Mouse (Mus musculus) CH12.LX (cell line): ENCODE measurements around the gene Zbtb7a. TPM values are rescaled to one million over a fixed set of nuclear protein-coding genes. Genes with fewer than 3 reads are reported as not detected.

Experiments
- DNase-seq: peaks from one replicate; pipeline ENCODE4 v3.0.0-alpha.2; 2013; ENCODE audit errors: extremely low read depth
- H3K27ac ChIP-seq: 2 replicates; pipeline ENCODE4 v1.5.1; 2012; ENCODE audit warnings: low read depth, mild to moderate bottlenecking, control low read depth, moderate library complexity; ENCODE audit not compliant: insufficient read depth
- H3K27me3 ChIP-seq: replicated peaks from 2 replicates; pipeline ENCODE3; 2012; ENCODE audit warnings: inconsistent platforms
- H3K36me3 ChIP-seq, 2 experiments: replicated peaks in 1 of 2; 2 replicates each; pipeline versions ENCODE3 to v1.6.1; 2012; ENCODE audit warnings: inconsistent platforms in 1 of 2, low read length in 1 of 2, mild to moderate bottlenecking in 1 of 2, mixed read lengths in 1 of 2, moderate library complexity in 1 of 2; ENCODE audit not compliant: control insufficient read depth in 1 of 2, insufficient read depth in 1 of 2
- H3K4me1 ChIP-seq, 2 experiments: 2 replicates each; pipeline ENCODE4 v1.6.1; 2012; ENCODE audit warnings: inconsistent platforms in 1 of 2, moderate library complexity in 1 of 2; ENCODE audit not compliant: insufficient read depth in 2 of 2, control insufficient read depth in 1 of 2
- H3K4me2 ChIP-seq: 2 replicates; pipeline ENCODE4 v1.6.1; 2012; ENCODE audit warnings: low read depth, mild to moderate bottlenecking, control low read depth; ENCODE audit not compliant: poor library complexity, insufficient read depth, severe bottlenecking
- H3K4me3 ChIP-seq, 3 experiments: fragments of 150-350 bp in 1 of 3; sonication (generic) in 1 of 3; replicated peaks in 1 of 3; 2 replicates each; pipeline versions ENCODE3 to v1.5.1; 2011 to 2012; ENCODE audit warnings: low read depth in 2 of 3, low read length in 2 of 3, mild to moderate bottlenecking in 2 of 3, moderate library complexity in 2 of 3, control low read depth in 1 of 3, improper control_type of control experiment in 1 of 3, inconsistent platforms in 1 of 3, mixed read lengths in 1 of 3; ENCODE audit not compliant: poor library complexity in 1 of 3
- H3K79me2 ChIP-seq: replicated peaks from 2 replicates; pipeline ENCODE4 v1.6.1; 2012; ENCODE audit warnings: mild to moderate bottlenecking, moderate library complexity; ENCODE audit not compliant: control insufficient read depth, poor library complexity, insufficient read depth, severe bottlenecking; ENCODE audit errors: extremely low read depth
- H3K9ac ChIP-seq: 2 replicates; pipeline ENCODE4 v1.6.1; 2012; ENCODE audit warnings: low read depth, mild to moderate bottlenecking, control low read depth, moderate library complexity; ENCODE audit not compliant: insufficient read depth
- H3K9me3 ChIP-seq: replicated peaks from 2 replicates; pipeline ENCODE3; 2012; ENCODE audit warnings: low read length, inconsistent platforms, mixed read lengths
- BHLHE40 ChIP-seq: IDR thresholded peaks from 2 replicates; pipeline ENCODE4 v1.6.1; 2011; ENCODE audit warnings: mild to moderate bottlenecking, low read depth, low read length, improper control_type of control experiment
- CHD1 ChIP-seq: IDR thresholded peaks from 2 replicates; pipeline ENCODE4 v1.6.1; 2012; ENCODE audit warnings: low read depth, low read length, improper control_type of control experiment, inconsistent platforms
- CTCF ChIP-seq, 2 experiments: IDR thresholded peaks in 1 of 2; conservative IDR thresholded peaks in 1 of 2; 2 replicates each; pipeline ENCODE4 v1.5.1; 2011 to 2012; ENCODE audit warnings: low read depth in 2 of 2, low read length in 2 of 2, improper control_type of control experiment in 1 of 2, inconsistent platforms in 1 of 2, mild to moderate bottlenecking in 1 of 2, moderate library complexity in 1 of 2
- ETS1 ChIP-seq: conservative IDR thresholded peaks from 2 replicates; pipeline ENCODE4 v1.6.1; 2012; ENCODE audit warnings: low read depth, mild to moderate bottlenecking, inconsistent platforms, low read length, improper control_type of control experiment, moderate library complexity
- IRF4 ChIP-seq: IDR thresholded peaks from 2 replicates; pipeline ENCODE4 v1.6.1; 2014; ENCODE audit warnings: low read depth, mild to moderate bottlenecking, inconsistent platforms, low read length, improper control_type of control experiment
- JUND ChIP-seq: conservative IDR thresholded peaks from 2 replicates; pipeline ENCODE4 v1.6.1; 2011; ENCODE audit warnings: low read depth, low read length, improper control_type of control experiment
- KAT2A ChIP-seq: IDR thresholded peaks from 2 replicates; pipeline ENCODE4 v1.6.1; 2012; ENCODE audit warnings: low read length, improper control_type of control experiment, inconsistent platforms; ENCODE audit not compliant: insufficient replicate concordance
- MAFK ChIP-seq: IDR thresholded peaks from 2 replicates; pipeline ENCODE4 v1.6.1; 2011; ENCODE audit warnings: low read length, improper control_type of control experiment; ENCODE audit not compliant: insufficient replicate concordance
- MAX ChIP-seq: IDR thresholded peaks from 2 replicates; pipeline ENCODE4 v1.6.1; 2011; ENCODE audit warnings: low read length, improper control_type of control experiment
- MAZ ChIP-seq: IDR thresholded peaks from 2 replicates; pipeline ENCODE4 v1.6.1; 2012; ENCODE audit warnings: low read depth, mild to moderate bottlenecking, inconsistent platforms, low read length, improper control_type of control experiment, moderate library complexity
- MEF2A ChIP-seq: IDR thresholded peaks from 2 replicates; pipeline ENCODE4 v1.6.1; 2014; ENCODE audit warnings: low read depth, mild to moderate bottlenecking, inconsistent platforms, low read length, improper control_type of control experiment, borderline replicate concordance
- MYC ChIP-seq: IDR thresholded peaks from 2 replicates; pipeline ENCODE4 v1.6.1; 2011; ENCODE audit warnings: low read depth, mild to moderate bottlenecking, improper control_type of control experiment, low read length
- NELFE ChIP-seq: IDR thresholded peaks from 2 replicates; pipeline ENCODE4 v1.6.1; 2011; ENCODE audit warnings: low read depth, low read length, improper control_type of control experiment
- POLR2A ChIP-seq: IDR thresholded peaks from 2 replicates; pipeline ENCODE4 v1.6.1; 2011; ENCODE audit warnings: low read depth, mild to moderate bottlenecking, improper control_type of control experiment, low read length
- POLR2AphosphoS2 ChIP-seq: IDR thresholded peaks from 2 replicates; pipeline ENCODE4 v1.6.1; 2011; ENCODE audit warnings: low read depth, low read length, improper control_type of control experiment
- RAD21 ChIP-seq: IDR thresholded peaks from 2 replicates; pipeline ENCODE4 v1.6.1; 2011; ENCODE audit warnings: low read depth, mild to moderate bottlenecking, low read length, improper control_type of control experiment, moderate library complexity
- RCOR1 ChIP-seq: conservative IDR thresholded peaks from 2 replicates; pipeline ENCODE4 v1.6.1; 2012; ENCODE audit warnings: low read depth, mild to moderate bottlenecking, inconsistent platforms, low read length, improper control_type of control experiment
- SMC3 ChIP-seq: IDR thresholded peaks from 2 replicates; pipeline ENCODE4 v1.6.1; 2011; ENCODE audit warnings: low read depth, low read length, improper control_type of control experiment
- TCF12 ChIP-seq: IDR thresholded peaks from 2 replicates; pipeline ENCODE4 v1.6.1; 2014; ENCODE audit warnings: low read depth, mild to moderate bottlenecking, inconsistent platforms, low read length, improper control_type of control experiment
- UBTF ChIP-seq: IDR thresholded peaks from 2 replicates; pipeline ENCODE4 v1.6.1; 2012; ENCODE audit warnings: low read depth, mild to moderate bottlenecking, inconsistent platforms, low read length, improper control_type of control experiment, moderate library complexity
- ZC3H11A ChIP-seq: IDR thresholded peaks from 2 replicates; pipeline ENCODE4 v1.6.1; 2012; ENCODE audit warnings: low read depth, mild to moderate bottlenecking, inconsistent platforms, low read length, improper control_type of control experiment
- dilution Hi-C: fragments of 300-500 bp; cut with MboI; formaldehyde crosslinking; loops from 2 replicates; pipeline ENCODE4 v1.14.3; 2020; ENCODE audit warnings: low sequenced_read_pairs; ENCODE audit not compliant: extremely low pct_unique_long_range_greater_than_20kb, extremely low pct_ligation_motif_present
- in situ Hi-C: fragments of 300-500 bp; cut with MboI; formaldehyde crosslinking; loops from 3 replicates; pipeline ENCODE4 v1.14.3; 2019; ENCODE audit warnings: low sequenced_read_pairs, low pct_ligation_motif_present, low pct_unique_long_range_greater_than_20kb, mixed read lengths
- polyA plus RNA-seq: library from polyadenylated mRNA; unstranded; fragments of >175 nt; gene quantifications from 2 replicates; pipeline ENCODE4 v1.2.1, GENCODE M21; 2012; ENCODE audit warnings: low read depth; ENCODE audit not compliant: insufficient read length
- total RNA-seq, 2 experiments: library from RNA; depleted of rRNA; stranded (reverse); fragments of 300-350 nt in 1 of 2; fragments of >200 nt in 1 of 2; gene quantifications; 2 replicates each; pipeline ENCODE4 v1.2.3; 2012 to 2014

Zbtb7a gene
- total and polyA plus RNA-seq, 3 experiments = 3.0 to 21.3 (median 18.2) TPM

GRCm38 (mm10) chr10:81196470-81197065 is 61.5 kb downstream of the Zbtb7a start (continued):
- TF ChIP-seq MAZ = 0 out of 2 replicates have a peak, but pooled peaks have one; percentile 22
- TF ChIP-seq BHLHE40 = peak; percentile 54
- no peak for TF ChIP-seq POLR2AphosphoS2
- TF ChIP-seq CHD1 = no peak
- peak; percentile 17; the same call in 1 of the 2 replicates for TF ChIP-seq ETS1
- TF ChIP-seq MAX = no peak
- no peak for TF ChIP-seq CTCF (conservative IDR thresholded peaks at IDR 0.05 in 1 of 2, IDR thresholded peaks at IDR 0.05 in 1 of 2; ENCODE audit: low read depth in 2 of 2, low read length in 2 of 2)
- TF ChIP-seq NELFE = no peak
- peak; percentile 34; the same call in 1 of the 2 replicates for TF ChIP-seq TCF12
- no peak for TF ChIP-seq UBTF
- no peak for TF ChIP-seq MAFK
- TF ChIP-seq, all 38 proteins: peak for 7

GRCm38 (mm10) chr10:81197305-81197704 is 62.3 kb downstream of the Zbtb7a start:
- Histone ChIP-seq H3K4me3 (no peak overlapping the region), H3K4me2 (no peak overlapping the region), H3K9me3 (no peaks in the 10 kb centered on the region), H3K36me3 (no peaks in the 10 kb centered on the region), H3K27ac (no peak overlapping the region), H3K79me2 (no peaks in the 10 kb centered on the region), H3K4me1 (peaks cover 33 to 56% of the 10 kb centered on the region in 2 experiments), H3K27me3 (peaks cover 5% of the 10 kb centered on the region), H3K9ac (no peak overlapping the region)
- in situ Hi-C loops (loop anchor here (5.0 to 10.0 kb wide), 2 partner anchors 90 to 157 kb away; partner anchors contain the start of genes Hmg20b and Mfsd12), dilution Hi-C loops (no loop called here)
- DNase-seq = no peak
- peak; percentile 35; the same call in 1 of the 2 replicates for TF ChIP-seq BHLHE40
- no peak for TF ChIP-seq KAT2A
- no peak for TF ChIP-seq RCOR1
- no peak for TF ChIP-seq POLR2A

GRCm38 (mm10) chr10:81198230-81198629 is 63.2 kb downstream of the Zbtb7a start:
- no peaks in the 10 kb centered on the region for H3K79me2 ChIP-seq
- no peak overlapping the region for H3K4me2 ChIP-seq
- in situ Hi-C loops = loop anchor here (5.0 to 10.0 kb wide), 2 partner anchors 89 to 157 kb away; partner anchors contain the start of genes Hmg20b and Mfsd12
- DNase-seq = peak; percentile 72
- H3K4me3 ChIP-seq = no peak overlapping the region
- peaks cover 32 to 52% of the 10 kb centered on the region in 2 experiments for H3K4me1 ChIP-seq
- no peak overlapping the region for H3K9ac ChIP-seq
- H3K36me3 ChIP-seq = no peaks in the 10 kb centered on the region
- TF ChIP-seq JUND (peak; percentile 48; the same call in 1 of the 2 replicates), IRF4 (0 out of 2 replicates have a peak, but pooled peaks have one; percentile 21), SMC3 (peak; percentile 79), MEF2A (peak; percentile 25; the same call in 1 of the 2 replicates), RAD21 (peak; percentile 96), KAT2A (no peak), MYC (no peak), CTCF (conservative IDR thresholded peaks at IDR 0.05 in 1 of 2, IDR thresholded peaks at IDR 0.05 in 1 of 2; ENCODE audit: low read depth in 2 of 2, low read length in 2 of 2) (peak; percentile 74 to 96), ZC3H11A (peak; percentile 39)
- dilution Hi-C loops = no loop called here
- H3K27me3 ChIP-seq = peaks cover 5% of the 10 kb centered on the region
- no peak overlapping the region for H3K27ac ChIP-seq
- H3K9me3 ChIP-seq = no peaks in the 10 kb centered on the region
